Mouse (Mus musculus): ENCODE measurements around the gene Vps53.
"Not testable (repeated sequence)": the region's sequence is repeated elsewhere in the genome, so short reads cannot be mapped to it uniquely, and the experiment has no call there.

Gene Vps53

GRCm38 (mm10) chr11:76025080-76025583 lies 154.3 kb downstream of the Vps53 start:
- no peak for DNase-seq (ENCODE audit: extremely low spot score, low read depth, low spot score)

GRCm38 (mm10) chr11:76020916-76021315 lies 158.5 kb downstream of the Vps53 start:
- no peak for DNase-seq (ENCODE audit: extremely low spot score, low read depth, low spot score)

GRCm38 (mm10) chr11:76019879-76020278 lies 159.6 kb downstream of the Vps53 start:
- DNase-seq (ENCODE audit: extremely low spot score, low read depth, low spot score), result no peak

GRCm38 (mm10) chr11:76015814-76016213 lies 163.6 kb downstream of the Vps53 start:
- no peak for DNase-seq (ENCODE audit: extremely low spot score, low read depth, low spot score)

DNA sequence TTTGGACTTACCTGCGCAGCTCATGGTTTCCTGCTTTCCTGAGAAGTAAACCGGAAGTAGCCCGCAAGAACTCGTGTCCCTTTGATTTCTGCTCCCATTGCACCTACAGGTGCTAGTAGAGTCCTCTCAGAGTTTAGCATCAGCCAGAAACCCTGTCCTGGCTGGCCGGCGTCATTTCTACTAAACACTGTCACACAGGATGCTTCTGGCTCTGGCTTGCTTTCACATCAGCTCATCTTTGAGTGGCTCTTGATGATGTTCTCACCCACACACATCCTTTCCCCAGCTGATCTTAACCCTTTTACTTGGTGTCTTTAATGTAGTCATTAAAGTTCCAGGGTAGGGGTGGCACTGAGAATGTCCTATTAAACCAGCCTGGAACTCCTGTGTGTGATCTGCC lies 164.2 kb downstream of the Vps53 start:
- DNase-seq (ENCODE audit: extremely low spot score, low read depth, low spot score), result no peak

DNA sequence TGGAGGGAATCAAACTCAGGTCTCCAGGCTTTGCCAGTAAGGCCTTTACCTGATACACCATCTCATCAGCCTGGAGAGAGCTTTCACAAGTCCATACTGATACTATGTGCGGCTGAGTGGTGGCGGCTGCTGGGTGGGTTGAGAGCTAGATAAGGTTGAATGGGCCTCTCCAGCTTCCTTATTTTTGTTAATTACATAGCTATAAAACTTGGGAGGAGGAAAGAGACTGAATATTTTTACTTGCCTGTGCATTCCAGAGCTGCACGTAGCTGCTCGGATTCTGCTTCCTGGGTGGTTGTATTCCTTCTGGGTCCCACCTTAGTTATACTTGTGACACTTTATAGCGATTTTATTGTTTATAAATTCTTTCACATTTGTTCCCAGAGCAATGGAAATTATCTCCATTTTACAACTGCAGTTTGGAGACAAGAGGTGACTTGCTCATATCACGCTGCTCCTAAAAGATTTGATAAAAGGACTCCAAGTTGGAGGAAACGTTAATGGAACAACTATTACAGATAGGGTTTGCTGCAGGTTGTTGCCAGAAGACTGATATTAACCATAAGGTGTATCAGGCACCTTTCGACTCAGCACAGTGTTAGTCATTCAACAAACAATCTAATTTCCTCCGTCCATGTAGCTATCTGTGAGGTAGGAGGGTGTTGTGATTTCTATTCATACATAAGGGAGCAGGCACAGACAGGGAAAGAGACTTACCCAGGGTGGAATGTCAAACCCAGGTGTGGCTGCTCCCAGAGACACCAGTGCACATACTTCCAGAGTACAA lies 168.4 kb downstream of the Vps53 start:
- no peak for DNase-seq (ENCODE audit: extremely low spot score, low read depth, low spot score)

GRCm38 (mm10) chr11:76009101-76009500 lies 170.3 kb downstream of the Vps53 start:
- DNase-seq (ENCODE audit: extremely low spot score, low read depth, low spot score), result no peak

GRCm38 (mm10) chr11:76008162-76008561 lies 171.3 kb downstream of the Vps53 start:
- no peak for DNase-seq (ENCODE audit: extremely low spot score, low read depth, low spot score)

- DNase-seq (ENCODE audit: extremely low spot score, low read depth, low spot score), result not testable (repeated sequence)
Measured at GRCm38 (mm10) chr11:76004276-76004675, 175.2 kb downstream of the Vps53 start.

- no peak for DNase-seq (ENCODE audit: extremely low spot score, low read depth, low spot score)
Measured at GRCm38 (mm10) chr11:76001237-76001878, 178.1 kb downstream of the Vps53 start.

DNA sequence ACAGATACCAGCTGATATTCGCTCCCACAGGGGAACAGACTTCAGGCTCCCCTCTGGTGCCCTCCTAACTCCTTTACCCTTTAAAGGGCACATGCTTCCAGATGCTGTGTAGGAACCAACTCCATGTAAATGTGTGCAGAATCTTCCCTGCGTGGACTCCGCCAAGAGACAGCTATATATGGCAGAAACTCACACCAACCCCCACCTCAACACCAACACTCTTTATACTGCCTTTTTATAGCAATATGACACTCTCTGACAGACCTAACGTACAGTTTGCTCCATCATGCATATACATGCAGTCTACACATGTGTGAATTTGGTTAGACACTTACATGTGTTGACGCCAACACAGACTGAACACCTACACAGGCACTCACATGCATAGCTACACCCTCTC lies 178.7 kb downstream of the Vps53 start:
- DNase-seq (ENCODE audit: extremely low spot score, low read depth, low spot score), result no peak

DNA sequence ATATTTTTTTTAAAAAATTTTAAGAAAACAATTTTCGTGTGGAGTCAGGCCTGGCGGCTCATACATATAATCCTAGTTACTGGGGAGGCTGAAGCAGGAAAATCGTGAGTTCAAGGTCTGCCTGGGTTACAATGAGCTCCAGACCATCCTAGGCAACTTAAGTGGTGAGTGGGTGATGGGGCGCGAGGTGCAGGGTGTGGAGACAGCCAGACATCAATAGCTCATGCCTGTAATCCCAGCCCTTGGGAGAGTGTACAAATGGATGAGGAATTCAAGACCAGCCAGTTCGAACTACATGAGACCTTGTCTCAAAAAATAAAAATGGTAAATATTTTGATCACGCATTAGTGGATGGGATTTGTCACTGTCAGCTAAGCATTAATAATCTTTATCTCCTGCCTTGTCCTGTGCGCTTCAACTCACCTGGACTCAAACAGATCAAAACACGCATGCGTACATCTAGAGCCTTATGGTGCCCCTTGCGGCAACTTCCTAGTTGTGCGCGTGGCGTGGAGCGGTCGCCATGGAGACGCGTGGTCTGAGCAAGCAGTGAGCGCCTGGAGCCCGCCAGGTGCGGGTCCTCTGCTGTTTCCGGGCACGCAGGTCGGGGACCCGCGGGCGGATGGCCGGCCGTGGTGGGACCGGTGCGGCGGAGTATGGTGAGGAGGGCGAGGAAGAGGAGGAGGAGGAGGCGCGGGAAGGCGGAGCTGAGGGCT lies 179.8 kb downstream of the Vps53 start, which contains the start of gene 1700016K19Rik:
TSS of gene 1700016K19Rik (plus strand) at position 473 of the 716 bp plus-strand sequence.
- peak; percentile 66 for DNase-seq (ENCODE audit: extremely low spot score, low read depth, low spot score)

All from hindlimb bud, embryonic 11.5 days (tissue).